Mouse (Mus musculus): ENCODE measurements around the gene Dpf1. TPM values are rescaled to one million over a fixed set of nuclear protein-coding genes. Genes with fewer than 3 reads are reported as not detected.
A peak's percentile ranks its signal among the peaks of the same experiment; 100 is the strongest.

Dpf1 gene
- polyA plus RNA-seq, 1 experiment from 2014 or later, result 0.72 TPM

DNA sequence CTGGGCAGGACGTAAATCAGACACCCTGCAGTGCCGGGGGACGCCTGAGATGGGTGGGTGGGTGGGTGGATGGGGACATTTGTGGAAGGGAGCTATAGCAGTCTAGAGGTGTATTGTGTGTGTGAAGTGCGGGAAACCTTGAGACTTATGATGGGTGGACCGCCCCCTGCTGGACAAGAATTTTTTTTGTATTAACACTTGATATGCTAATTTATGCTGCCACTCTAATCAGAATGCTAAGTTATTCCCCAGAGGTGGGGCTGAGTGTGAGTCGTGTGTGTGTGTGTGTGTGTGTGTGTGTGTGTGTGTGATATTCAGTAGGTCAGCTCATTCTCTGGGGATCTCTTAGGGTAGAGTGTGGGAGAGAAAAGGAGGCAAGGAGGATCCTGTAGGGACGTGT is 2.9 kb downstream of the Dpf1 start:
- ATAC-seq (replicated peaks; ENCODE audit: low FRiP score, low read depth) (no peak), DNase-seq (ENCODE audit: low spot score) (peak; percentile 60)
- peaks cover 26% of the 10 kb centered on the region for H3K27me3 ChIP-seq (ENCODE audit: insufficient read depth, low read length)
- peaks cover 27% of the 10 kb centered on the region for H3K4me1 ChIP-seq (replicated peaks; ENCODE audit: insufficient read depth, low read length)
- TF ChIP-seq CTCF (IDR thresholded peaks at IDR 0.05; ENCODE audit: low read depth), result peak; percentile 62
- no peak overlapping the region for H3K27ac ChIP-seq
- no peak overlapping the region for H3K4me3 ChIP-seq (replicated peaks; ENCODE audit: low read depth, low read length)
- no peak overlapping the region for H3K4me2 ChIP-seq (ENCODE audit: low read length)
- H3K36me3 ChIP-seq (ENCODE audit: insufficient read depth, low read length), result no peaks in the 10 kb centered on the region
- H3K9me3 ChIP-seq (replicated peaks; ENCODE audit: low read length), result no peaks in the 10 kb centered on the region
- WGBS, result 26% methylated on average over 7 of the region's 7 CpGs
- no peak overlapping the region for H3K9ac ChIP-seq (ENCODE audit: low read depth, low read length)

DNA sequence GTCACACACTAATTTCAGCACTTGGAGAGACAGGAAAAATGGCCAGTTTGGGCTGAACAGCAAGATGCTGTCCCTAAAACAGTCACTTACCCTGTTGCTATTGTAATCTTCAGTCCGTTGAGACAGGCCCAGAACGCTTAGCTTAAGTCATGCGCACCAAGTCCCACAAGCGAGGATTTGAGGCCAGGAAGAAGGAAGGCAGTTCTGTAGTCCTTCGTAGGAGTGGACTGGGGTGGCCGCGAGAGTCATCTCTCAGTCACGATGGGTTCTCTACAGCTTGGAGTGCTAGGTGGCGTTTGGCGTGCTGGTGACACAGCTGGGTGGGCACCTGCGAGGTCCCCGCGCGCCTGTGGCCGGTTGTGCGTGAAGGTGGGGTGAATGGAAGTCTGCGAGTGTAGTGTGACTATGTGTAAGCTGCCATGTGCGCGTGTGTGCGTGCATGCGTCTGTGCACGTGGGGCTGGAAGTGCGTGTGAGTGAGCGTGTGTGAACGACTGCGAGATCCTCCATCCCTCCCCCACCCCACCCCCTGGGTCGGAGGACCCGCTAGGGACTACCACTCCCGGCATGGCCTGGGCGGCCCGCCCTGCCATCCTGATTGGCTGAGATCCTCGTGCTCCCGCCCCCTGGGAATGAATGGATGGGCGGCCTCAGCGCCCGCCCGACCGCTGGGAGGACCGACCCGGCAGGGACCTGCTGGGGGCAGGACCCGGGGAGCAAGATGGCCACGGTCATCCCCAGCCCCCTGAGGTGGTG is 3.8 kb downstream of the Dpf1 start:
- H3K4me3 ChIP-seq (replicated peaks; ENCODE audit: low read depth, low read length), result peak overlapping the region; percentile 48
- H3K27ac ChIP-seq, result no peak overlapping the region
- H3K27me3 ChIP-seq (ENCODE audit: insufficient read depth, low read length), result peaks cover 26% of the 10 kb centered on the region
- TF ChIP-seq CTCF (IDR thresholded peaks at IDR 0.05; ENCODE audit: low read depth), result peak; percentile 5; the same call in 1 of the 2 replicates
- DNase-seq (ENCODE audit: low spot score) (peak; percentile 82), ATAC-seq (replicated peaks; ENCODE audit: low FRiP score, low read depth) (peak; percentile 80)
- H3K36me3 ChIP-seq (ENCODE audit: insufficient read depth, low read length), result no peaks in the 10 kb centered on the region
- H3K4me1 ChIP-seq (replicated peaks; ENCODE audit: insufficient read depth, low read length), result peaks cover 27% of the 10 kb centered on the region
- no peaks in the 10 kb centered on the region for H3K9me3 ChIP-seq (replicated peaks; ENCODE audit: low read length)
- WGBS, result under 1% methylated on average over 42 of the region's 42 CpGs
- H3K4me2 ChIP-seq (ENCODE audit: low read length), result peak overlapping the region; percentile 80
- H3K9ac ChIP-seq (ENCODE audit: low read depth, low read length), result peak overlapping the region; percentile 28; the same call in 1 of the 2 replicates

DNA sequence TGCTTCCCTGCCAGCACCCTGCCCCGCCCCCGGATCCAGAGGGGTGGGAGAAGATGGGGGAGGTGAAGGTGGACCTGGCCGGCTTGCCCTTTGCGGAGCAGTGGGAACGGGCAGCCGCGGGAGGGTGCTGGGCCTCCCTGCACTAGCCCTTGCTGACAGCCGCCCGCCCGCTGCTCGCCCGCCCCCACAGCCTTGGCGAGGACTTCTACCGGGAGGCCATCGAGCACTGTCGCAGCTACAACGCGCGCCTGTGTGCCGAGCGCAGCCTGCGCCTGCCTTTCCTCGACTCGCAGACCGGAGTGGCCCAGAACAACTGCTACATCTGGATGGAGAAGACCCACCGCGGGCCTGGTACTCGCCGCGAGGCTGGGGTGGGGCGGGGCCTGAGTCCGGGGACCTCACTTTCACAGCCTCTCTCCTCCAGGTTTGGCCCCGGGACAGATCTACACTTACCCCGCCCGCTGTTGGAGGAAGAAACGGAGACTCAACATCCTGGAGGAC is 5.5 kb downstream of the Dpf1 start:
- peak overlapping the region; percentile 83 for H3K4me2 ChIP-seq (ENCODE audit: low read length)
- no peaks in the 10 kb centered on the region for H3K36me3 ChIP-seq (ENCODE audit: insufficient read depth, low read length)
- no peak; the same call in 1 of the 2 replicates for ATAC-seq (replicated peaks; ENCODE audit: low FRiP score, low read depth)
- H3K9ac ChIP-seq (ENCODE audit: low read depth, low read length), result peak overlapping the region; percentile 51; the same call in 1 of the 2 replicates
- WGBS, result under 1% methylated on average over 36 of the region's 36 CpGs
- no peak overlapping the region for H3K27ac ChIP-seq
- H3K9me3 ChIP-seq (replicated peaks; ENCODE audit: low read length), result no peaks in the 10 kb centered on the region
- peak overlapping the region; percentile 40 for H3K4me3 ChIP-seq (replicated peaks; ENCODE audit: low read depth, low read length)
- TF ChIP-seq CTCF (IDR thresholded peaks at IDR 0.05; ENCODE audit: low read depth), result no peak
- peaks cover 22% of the 10 kb centered on the region; the same call in 1 of the 2 replicates for H3K27me3 ChIP-seq (ENCODE audit: insufficient read depth, low read length)
- no peak for DNase-seq (ENCODE audit: low spot score)
- peaks cover 20% of the 10 kb centered on the region for H3K4me1 ChIP-seq (replicated peaks; ENCODE audit: insufficient read depth, low read length)

DNA sequence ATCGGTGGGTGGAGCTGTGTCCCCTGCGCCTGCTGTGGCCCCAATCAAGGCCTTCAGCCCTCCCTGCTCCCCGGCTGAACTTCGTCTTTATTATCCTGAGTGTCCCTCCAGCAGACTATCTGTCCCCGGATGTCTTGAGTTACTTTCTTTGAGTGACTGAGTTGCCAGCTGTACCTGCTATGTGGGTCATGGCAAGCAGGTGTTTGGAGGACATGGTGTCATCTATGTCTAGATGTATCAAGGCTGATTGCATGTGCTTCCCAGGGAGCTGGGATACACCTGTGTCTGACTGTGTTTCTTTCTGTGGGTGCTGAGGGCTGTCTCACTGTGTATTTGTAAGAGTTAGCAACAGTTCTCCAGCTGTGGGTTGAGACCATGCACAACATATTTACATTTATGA is 6.0 kb downstream of the Dpf1 start:
- H3K4me3 ChIP-seq (replicated peaks; ENCODE audit: low read depth, low read length), result peak overlapping the region; percentile 40
- WGBS, result 6% methylated on average over 5 of the region's 5 CpGs
- peaks cover 18% of the 10 kb centered on the region; the same call in 1 of the 2 replicates for H3K27me3 ChIP-seq (ENCODE audit: insufficient read depth, low read length)
- no peak for TF ChIP-seq CTCF (IDR thresholded peaks at IDR 0.05; ENCODE audit: low read depth)
- DNase-seq (ENCODE audit: low spot score), result no peak
- no peaks in the 10 kb centered on the region for H3K9me3 ChIP-seq (replicated peaks; ENCODE audit: low read length)
- H3K4me1 ChIP-seq (replicated peaks; ENCODE audit: insufficient read depth, low read length), result peaks cover 16% of the 10 kb centered on the region; the same call in 1 of the 2 replicates
- peak overlapping the region; percentile 83 for H3K4me2 ChIP-seq (ENCODE audit: low read length)
- peak overlapping the region; percentile 51; the same call in 1 of the 2 replicates for H3K9ac ChIP-seq (ENCODE audit: low read depth, low read length)
- H3K36me3 ChIP-seq (ENCODE audit: insufficient read depth, low read length), result no peaks in the 10 kb centered on the region
- ATAC-seq (replicated peaks; ENCODE audit: low FRiP score, low read depth), result no peak
- no peak overlapping the region for H3K27ac ChIP-seq

DNA sequence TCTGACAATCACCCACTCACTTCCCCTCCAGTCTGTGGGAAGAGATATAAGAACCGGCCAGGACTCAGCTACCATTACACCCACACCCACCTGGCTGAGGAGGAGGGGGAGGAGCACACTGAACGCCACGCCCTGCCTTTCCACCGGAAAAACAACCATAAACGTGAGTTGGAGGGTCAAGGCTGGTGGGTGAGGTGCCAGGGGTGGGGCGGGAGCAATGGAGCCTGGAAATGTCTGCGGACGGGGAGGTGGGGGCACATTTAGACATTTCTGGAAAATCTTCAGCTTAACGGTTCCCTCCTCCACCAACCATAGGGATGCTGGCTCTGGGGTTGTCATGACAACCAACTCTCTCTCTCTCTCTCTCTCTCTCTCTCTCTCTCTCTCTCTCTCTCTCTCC is 9.3 kb downstream of the Dpf1 start:
- no peak for TF ChIP-seq CTCF (IDR thresholded peaks at IDR 0.05; ENCODE audit: low read depth)
- Histone ChIP-seq H3K4me2 (ENCODE audit: low read length) (no peak overlapping the region), H3K27me3 (ENCODE audit: insufficient read depth, low read length) (0 out of 2 replicates have a peak, but pooled peaks cover 4% of the 10 kb centered on the region), H3K27ac (no peak overlapping the region), H3K4me3 (replicated peaks; ENCODE audit: low read depth, low read length) (no peak overlapping the region), H3K36me3 (ENCODE audit: insufficient read depth, low read length) (no peaks in the 10 kb centered on the region), H3K9ac (ENCODE audit: low read depth, low read length) (no peak overlapping the region), H3K9me3 (replicated peaks; ENCODE audit: low read length) (no peaks in the 10 kb centered on the region), H3K4me1 (replicated peaks; ENCODE audit: insufficient read depth, low read length) (peaks cover 15% of the 10 kb centered on the region)
- 27% methylated on average over 9 of the region's 9 CpGs for WGBS
- ATAC-seq (replicated peaks; ENCODE audit: low FRiP score, low read depth), result no peak
- DNase-seq (ENCODE audit: low spot score), result no peak

DNA sequence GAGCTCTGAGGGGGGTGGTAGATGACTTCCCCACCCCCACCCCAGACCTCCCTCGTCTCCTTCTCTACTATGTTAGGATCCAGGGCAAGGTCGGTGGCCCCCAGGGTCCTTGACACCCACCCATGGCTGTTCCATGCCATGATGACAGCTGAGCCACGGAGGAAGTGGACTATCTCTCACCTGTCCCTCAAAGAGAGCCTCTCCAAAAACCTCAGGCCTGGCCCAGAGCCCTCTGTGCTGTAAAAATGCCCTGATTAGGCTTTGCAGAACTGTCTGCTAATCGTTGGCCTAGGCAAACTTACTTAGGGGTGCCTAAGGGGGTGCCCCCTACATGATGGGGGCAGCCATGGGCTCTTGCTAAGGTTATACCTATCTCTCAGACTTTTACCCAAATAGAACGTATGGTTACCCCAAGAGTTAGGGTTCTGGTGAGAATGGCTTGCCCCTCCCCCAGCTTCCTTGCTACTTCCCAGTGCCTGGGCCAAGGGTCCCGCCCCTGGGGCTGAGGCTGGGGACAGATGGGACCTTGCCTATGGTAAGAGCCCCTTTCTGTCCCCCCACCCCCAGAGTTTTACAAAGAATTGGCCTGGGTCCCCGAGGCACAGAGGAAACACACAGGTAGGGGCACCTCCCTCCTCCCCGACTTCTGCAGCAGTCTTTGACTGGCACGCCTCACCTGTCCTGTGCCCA is 10.0 kb downstream of the Dpf1 start:
- Histone ChIP-seq H3K9ac (ENCODE audit: low read depth, low read length) (no peak overlapping the region), H3K4me2 (ENCODE audit: low read length) (no peak overlapping the region), H3K36me3 (ENCODE audit: insufficient read depth, low read length) (no peaks in the 10 kb centered on the region), H3K4me1 (replicated peaks; ENCODE audit: insufficient read depth, low read length) (peaks cover 16% of the 10 kb centered on the region), H3K27ac (no peak overlapping the region), H3K4me3 (replicated peaks; ENCODE audit: low read depth, low read length) (no peak overlapping the region), H3K27me3 (ENCODE audit: insufficient read depth, low read length) (0 out of 2 replicates have a peak, but pooled peaks cover 4% of the 10 kb centered on the region), H3K9me3 (replicated peaks; ENCODE audit: low read length) (no peaks in the 10 kb centered on the region)
- TF ChIP-seq CTCF (IDR thresholded peaks at IDR 0.05; ENCODE audit: low read depth), result no peak
- ATAC-seq (replicated peaks; ENCODE audit: low FRiP score, low read depth) (no peak), DNase-seq (ENCODE audit: low spot score) (no peak)
- WGBS, result 48% methylated on average over 9 of the region's 9 CpGs
